Mouse (Mus musculus): ENCODE results near the gene Hspbap1.

GRCm38 (mm10) chr16:35808838-35809237 is 38.7 kb downstream of the Hspbap1 start:
- TF ChIP-seq ETS1 (IDR thresholded peaks at IDR 0.05; ENCODE audit: low read depth, low read length) (no peak), MXI1 (IDR thresholded peaks at IDR 0.05; ENCODE audit: low read depth, low read length) (no peak), POLR2AphosphoS2 (IDR thresholded peaks at IDR 0.05; ENCODE audit: low read length) (no peak), CTCF (IDR thresholded peaks at IDR 0.05 in 2 of 3, conservative IDR thresholded peaks at IDR 0.05 in 1 of 3; ENCODE audit: control insufficient read depth in 1 of 3, insufficient read depth in 1 of 3, low read depth in 2 of 3, low read length in 3 of 3, poor library complexity in 1 of 3, severe bottlenecking in 1 of 3) (no peak), KAT2A (conservative IDR thresholded peaks at IDR 0.05; ENCODE audit: low read depth, low read length) (no peak), MAX (IDR thresholded peaks at IDR 0.05; ENCODE audit: low read length) (no peak), TBP (IDR thresholded peaks at IDR 0.05; ENCODE audit: low read depth, low read length) (no peak), MAFK (IDR thresholded peaks at IDR 0.05; ENCODE audit: borderline replicate concordance, low read depth, low read length) (no peak), TAL1 (IDR thresholded peaks at IDR 0.05; ENCODE audit: low read length) (no peak), GATA1 (IDR thresholded peaks at IDR 0.05; ENCODE audit: low read depth, low read length) (no peak)

Measured in MEL (cell line).